Mouse (Mus musculus): ENCODE results near the gene Cntnap1.
A peak's percentile ranks its signal among the peaks of the same experiment; 100 is the strongest.

Gene Cntnap1

GRCm38 (mm10) chr11:101185441-101185840 lies 15.1 kb downstream of the Cntnap1 start:
- DNase-seq (ENCODE audit: low read depth): no peak

GRCm38 (mm10) chr11:101186526-101187247 lies 16.4 kb downstream of the Cntnap1 start:
- no peak for DNase-seq (ENCODE audit: low read depth)

- no peak for DNase-seq (ENCODE audit: low read depth)
Measured at GRCm38 (mm10) chr11:101187541-101187940, 17.2 kb downstream of the Cntnap1 start.

GRCm38 (mm10) chr11:101188166-101188805 lies 18.0 kb downstream of the Cntnap1 start:
- DNase-seq (ENCODE audit: low read depth): no peak

GRCm38 (mm10) chr11:101189495-101190180 lies 19.3 kb downstream of the Cntnap1 start:
- no peak for DNase-seq (ENCODE audit: low read depth)

- DNase-seq (ENCODE audit: low read depth): no peak
Measured at GRCm38 (mm10) chr11:101190181-101190912, 20.0 kb downstream of the Cntnap1 start.

GRCm38 (mm10) chr11:101190913-101191907 lies 20.9 kb downstream of the Cntnap1 start:
- DNase-seq (ENCODE audit: low read depth): no peak

- DNase-seq (ENCODE audit: low read depth): no peak
Measured at GRCm38 (mm10) chr11:101191919-101192470, 21.7 kb downstream of the Cntnap1 start.

- DNase-seq (ENCODE audit: low read depth): no peak
Measured at GRCm38 (mm10) chr11:101192646-101193045, 22.3 kb downstream of the Cntnap1 start.

GRCm38 (mm10) chr11:101193076-101193475 lies 22.8 kb downstream of the Cntnap1 start:
- DNase-seq (ENCODE audit: low read depth): no peak

- DNase-seq (ENCODE audit: low read depth): no peak
Measured at GRCm38 (mm10) chr11:101194137-101194536, 23.8 kb downstream of the Cntnap1 start.

GRCm38 (mm10) chr11:101194643-101195042 lies 24.3 kb downstream of the Cntnap1 start:
- peak; percentile 67 for DNase-seq (ENCODE audit: low read depth)

- no peak for DNase-seq (ENCODE audit: low read depth)
Measured at GRCm38 (mm10) chr11:101195101-101195500, 24.8 kb downstream of the Cntnap1 start.

GRCm38 (mm10) chr11:101195571-101195970 lies 25.2 kb downstream of the Cntnap1 start:
- no peak for DNase-seq (ENCODE audit: low read depth)

- DNase-seq (ENCODE audit: low read depth): peak; percentile 84
Measured at GRCm38 (mm10) chr11:101196175-101196574, 25.9 kb downstream of the Cntnap1 start.

GRCm38 (mm10) chr11:101199555-101199954 lies 29.2 kb downstream of the Cntnap1 start:
- DNase-seq (ENCODE audit: low read depth): peak; percentile 47

- peak; percentile 78 for DNase-seq (ENCODE audit: low read depth)
Measured at GRCm38 (mm10) chr11:101200986-101201385, 30.7 kb downstream of the Cntnap1 start.

GRCm38 (mm10) chr11:101211970-101212369 lies 41.6 kb downstream of the Cntnap1 start:
- DNase-seq (ENCODE audit: low read depth): peak; percentile 91

GRCm38 (mm10) chr11:101216936-101217335 lies 46.6 kb downstream of the Cntnap1 start:
- DNase-seq (ENCODE audit: low read depth): no peak

GRCm38 (mm10) chr11:101218436-101219055 lies 48.2 kb downstream of the Cntnap1 start:
- DNase-seq (ENCODE audit: low read depth): peak; percentile 34

All from induced T-regulatory cell, adult 2 months (primary cell).